Mouse (Mus musculus) heart, adult 18-20 months (tissue): ENCODE data around the gene Tbc1d10a. TPM values are rescaled to one million over a fixed set of nuclear protein-coding genes. Genes with fewer than 3 reads are reported as not detected.

ENCODE experiments used
- DNase-seq, 2 experiments: peaks; one replicate each; pipeline ENCODE4 v3.0.0; 2021 to 2022; ENCODE audit warnings: mixed read lengths in 1 of 2
- total RNA-seq, 2 experiments: library from RNA; stranded (reverse); gene quantifications; 2 replicates each; pipeline ENCODE4 v1.2.3; 2021

The Tbc1d10a gene
- total RNA-seq, 2 experiments from 2014 or later: 11.5 to 11.9 TPM

- peak; percentile 82 to 92 for DNase-seq
These were observed 29.8 kb downstream of the Tbc1d10a start for GRCm38 (mm10) chr11:4216248-4217000.

GRCm38 (mm10) chr11:4217914-4218629 lies 31.5 kb downstream of the Tbc1d10a start, which contains the start of gene Castor1:
Gene Castor1, plus strand, starts transcription at chr11:4218225.
- peak; percentile 94 to 98 for DNase-seq

GRCm38 (mm10) chr11:4218637-4219036 lies 32.0 kb downstream of the Tbc1d10a start:
- DNase-seq: no peak

- peak; percentile 89 to 91 for DNase-seq
These were observed 32.7 kb downstream of the Tbc1d10a start for GRCm38 (mm10) chr11:4219317-4219751.

- DNase-seq: no peak
These were observed 33.3 kb downstream of the Tbc1d10a start for GRCm38 (mm10) chr11:4219908-4220307.

GRCm38 (mm10) chr11:4220443-4221400 lies 34.1 kb downstream of the Tbc1d10a start:
- peak; percentile 79 to 92 for DNase-seq

GRCm38 (mm10) chr11:4222046-4222950 lies 35.7 kb downstream of the Tbc1d10a start:
- DNase-seq: no peak

GRCm38 (mm10) chr11:4223393-4224188 lies 37.0 kb downstream of the Tbc1d10a start:
- no peak for DNase-seq

- no peak for DNase-seq
These were observed 37.6 kb downstream of the Tbc1d10a start for GRCm38 (mm10) chr11:4224223-4224622.

- DNase-seq: no peak
These were observed 40.2 kb downstream of the Tbc1d10a start for GRCm38 (mm10) chr11:4226569-4227325.

- DNase-seq: peak; percentile 70 to 72
These were observed 41.9 kb downstream of the Tbc1d10a start for GRCm38 (mm10) chr11:4228463-4228862.

- no peak for DNase-seq
These were observed 43.3 kb downstream of the Tbc1d10a start for GRCm38 (mm10) chr11:4229841-4230240.

- no peak for DNase-seq
These were observed 44.8 kb downstream of the Tbc1d10a start for GRCm38 (mm10) chr11:4231435-4231834.

- DNase-seq: peak in 1 of 2 experiments; percentile 65
These were observed 46.1 kb downstream of the Tbc1d10a start for GRCm38 (mm10) chr11:4232644-4233043.

GRCm38 (mm10) chr11:4235052-4235655 lies 48.6 kb downstream of the Tbc1d10a start:
- no peak for DNase-seq

GRCm38 (mm10) chr11:4235665-4236545 lies 49.3 kb downstream of the Tbc1d10a start, which contains the start of gene Osm:
Gene Osm, plus strand, starts transcription at chr11:4236420.
- DNase-seq: peak in 1 of 2 experiments; percentile 61

- peak; percentile 12 to 14 for DNase-seq
These were observed 50.0 kb downstream of the Tbc1d10a start for GRCm38 (mm10) chr11:4236546-4237067.
